Mouse (Mus musculus) liver, embryonic 14.5 days (tissue): ENCODE measurements around the gene Atp8a1. TPM values are rescaled to one million over a fixed set of nuclear protein-coding genes. Genes with fewer than 3 reads are reported as not detected.

Source experiments
- ATAC-seq: fragments of 200-750 bp; cut with Nextera tagmentation; 2 replicates; pipeline ENCODE4 v1.8.0; 2017; ENCODE audit warnings: moderate number of reproducible peaks, mild to moderate bottlenecking, moderate library complexity; ENCODE audit not compliant: insufficient read depth
- DNase-seq, 3 experiments: peaks; one replicate each; pipeline ENCODE4 v3.0.0-alpha.2; 2012 to 2013; ENCODE audit warnings: low read depth in 3 of 3, low spot score in 3 of 3
- H3K27ac ChIP-seq: fragments of 300-500 bp; sonication (generic); 2 replicates; pipeline ENCODE4 v1.5.1; 2014; ENCODE audit warnings: moderate library complexity, mild to moderate bottlenecking, control low read depth, inconsistent platforms
- H3K27me3 ChIP-seq: fragments of 300-500 bp; sonication (generic); 2 replicates; pipeline ENCODE4 v1.6.1; 2014; ENCODE audit warnings: mild to moderate bottlenecking, low read length, moderate library complexity; ENCODE audit not compliant: control insufficient read depth, insufficient read depth
- H3K36me3 ChIP-seq: fragments of 300-500 bp; sonication (generic); replicated peaks from 2 replicates; pipeline ENCODE4 v1.6.1; 2014; ENCODE audit warnings: low read depth; ENCODE audit not compliant: control insufficient read depth, insufficient read depth
- H3K4me1 ChIP-seq, 2 experiments: fragments of 200-500 bp in 1 of 2; fragments of 300-500 bp in 1 of 2; sonication (generic) in 1 of 2; replicated peaks; 2 replicates each; pipeline ENCODE4 v1.6.1; 2012 to 2014; ENCODE audit warnings: antibody characterized with exemption in 1 of 2, inconsistent platforms in 1 of 2, low read length in 1 of 2; ENCODE audit not compliant: control insufficient read depth in 2 of 2, insufficient read depth in 2 of 2
- H3K4me2 ChIP-seq: fragments of 300-500 bp; sonication (generic); 2 replicates; pipeline ENCODE4 v1.6.1; 2014; ENCODE audit warnings: low read depth, mild to moderate bottlenecking, control low read depth, moderate library complexity
- H3K4me3 ChIP-seq, 2 experiments: fragments of 200-500 bp in 1 of 2; fragments of 300-500 bp in 1 of 2; sonication (generic) in 1 of 2; 2 replicates each; pipeline ENCODE4 v1.5.1; 2012 to 2014; ENCODE audit warnings: low read depth in 2 of 2, low read length in 2 of 2, mild to moderate bottlenecking in 2 of 2, control low read depth in 1 of 2, inconsistent platforms in 1 of 2, moderate library complexity in 1 of 2; ENCODE audit not compliant: insufficient read depth in 1 of 2
- H3K9ac ChIP-seq: fragments of 300-500 bp; sonication (generic); replicated peaks from 2 replicates; pipeline ENCODE4 v1.6.1; 2014; ENCODE audit warnings: mild to moderate bottlenecking, control low read depth, moderate library complexity
- H3K9me3 ChIP-seq: fragments of 300-500 bp; sonication (generic); 2 replicates; pipeline ENCODE4 v1.6.1; 2016; ENCODE audit warnings: low read length, mixed read lengths; ENCODE audit not compliant: control insufficient read depth
- CTCF ChIP-seq: IDR thresholded peaks from 2 replicates; pipeline ENCODE4 v1.5.1; 2016; ENCODE audit warnings: antibody characterized with exemption, low read depth, control low read depth
- EP300 ChIP-seq: IDR thresholded peaks from 2 replicates; pipeline ENCODE4 v1.6.1; 2016; ENCODE audit warnings: antibody characterized with exemption, low read depth
- WGBS: fragments of 180-500 bp; shearing (Covaris S2); extraction: QIAGEN DNeasy Blood & Tissue Kit; methylation state at CpG from one replicate; pipeline ENCODE4 v1.1.7; 2014; ENCODE audit not compliant: insufficient replicate concordance; 5-methylcytosine and 5-hydroxymethylcytosine counted together
- polyA plus RNA-seq, 2 experiments: library from polyadenylated mRNA; depleted of rRNA in 1 of 2; stranded (reverse) in 1 of 2; unstranded in 1 of 2; fragments of >200 nt; fragmentation: Nextera tagmentation in 1 of 2; extraction: Ambion mirVana in 1 of 2; gene quantifications; 2 replicates each; pipeline versions ENCODE4 v1.2.1 to v1.2.3; 2012 to 2014

Gene Atp8a1
- polyA plus RNA-seq, 2 experiments: 21.0 to 42.5 TPM

DNA sequence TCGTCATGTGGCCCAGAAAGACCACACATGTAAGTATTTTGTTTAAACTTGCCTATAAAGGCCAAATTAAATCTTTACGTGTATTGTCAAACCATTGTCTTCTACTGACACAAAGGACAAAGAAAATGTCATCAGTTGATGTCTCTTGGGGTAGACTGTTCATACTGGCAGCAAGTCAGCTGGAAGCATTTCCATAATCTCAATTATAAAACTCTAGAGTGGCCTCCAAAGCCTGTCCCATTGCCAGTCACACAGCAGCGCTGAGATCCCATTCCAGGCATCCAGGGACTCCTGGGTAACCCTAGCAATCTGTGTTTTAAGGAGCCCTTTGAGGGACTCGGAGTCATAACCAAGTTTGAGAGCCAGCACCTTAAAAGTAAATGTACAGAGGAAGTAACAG lies 48.9 kb downstream of the Atp8a1 start:
- no peak overlapping the region for H3K27ac ChIP-seq
- H3K9ac ChIP-seq: no peak overlapping the region
- H3K4me3 ChIP-seq: no peak overlapping the region
- no peak overlapping the region for H3K4me2 ChIP-seq
- no peaks in the 10 kb centered on the region for H3K27me3 ChIP-seq
- DNase-seq (no peak), ATAC-seq (no peak)
- 86% methylated on average over 4 of the region's 4 CpGs for WGBS
- TF ChIP-seq CTCF (no peak), EP300 (no peak)
- no peaks in the 10 kb centered on the region for H3K9me3 ChIP-seq
- H3K36me3 ChIP-seq: peaks cover 32% of the 10 kb centered on the region
- H3K4me1 ChIP-seq: no peaks in the 10 kb centered on the region

GRCm38 (mm10) chr5:67797006-67797958 lies 50.0 kb downstream of the Atp8a1 start:
- Histone ChIP-seq H3K4me3 (no peak overlapping the region), H3K36me3 (peaks cover 25% of the 10 kb centered on the region), H3K27me3 (no peaks in the 10 kb centered on the region), H3K9ac (no peak overlapping the region), H3K4me2 (no peak overlapping the region), H3K9me3 (no peaks in the 10 kb centered on the region), H3K27ac (no peak overlapping the region), H3K4me1 (no peaks in the 10 kb centered on the region)
- ATAC-seq (no peak), DNase-seq (no peak)
- WGBS: 83% methylated on average over 14 of the region's 14 CpGs
- no peak for TF ChIP-seq EP300
- no peak for TF ChIP-seq CTCF

DNA sequence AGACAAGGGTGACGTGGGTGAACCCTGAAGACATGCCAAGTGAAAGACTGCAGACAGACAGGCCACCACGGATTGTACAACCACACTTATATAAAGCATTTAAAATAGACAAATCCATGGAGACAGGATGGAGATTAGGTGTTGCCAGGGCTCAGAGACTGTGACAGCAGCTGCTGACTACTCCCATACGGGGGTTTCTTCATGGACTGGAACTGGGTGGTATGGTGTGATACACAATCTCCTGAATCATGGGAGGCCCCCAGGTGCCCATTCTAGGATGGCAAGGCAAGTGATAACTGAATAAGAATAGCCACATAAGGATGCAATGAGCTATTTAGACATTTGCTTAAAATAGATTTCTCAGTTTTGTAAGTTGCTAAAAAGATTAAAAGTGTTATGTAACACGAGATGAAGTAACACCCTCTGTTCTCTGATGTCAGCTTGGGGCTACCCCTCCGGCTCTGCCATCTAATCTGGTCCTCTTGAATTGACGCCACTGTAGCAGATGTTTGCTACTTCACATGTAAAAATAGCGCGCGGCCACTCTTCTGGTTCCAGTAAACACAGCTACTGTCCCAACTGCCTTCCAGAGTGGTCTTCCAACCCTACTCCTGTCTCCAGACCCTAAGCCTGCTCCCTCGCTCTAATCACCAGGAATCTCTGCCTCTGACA lies 53.0 kb downstream of the Atp8a1 start:
- no peak overlapping the region for H3K4me3 ChIP-seq
- TF ChIP-seq CTCF (no peak), EP300 (no peak)
- ATAC-seq: no peak
- H3K36me3 ChIP-seq: peaks cover 11% of the 10 kb centered on the region
- H3K27me3 ChIP-seq: no peaks in the 10 kb centered on the region
- no peak overlapping the region for H3K9ac ChIP-seq
- WGBS: 79% methylated on average over 10 of the region's 10 CpGs
- H3K4me2 ChIP-seq: no peak overlapping the region
- no peak for DNase-seq
- H3K4me1 ChIP-seq: no peaks in the 10 kb centered on the region
- no peak overlapping the region for H3K27ac ChIP-seq
- H3K9me3 ChIP-seq: no peaks in the 10 kb centered on the region

DNA sequence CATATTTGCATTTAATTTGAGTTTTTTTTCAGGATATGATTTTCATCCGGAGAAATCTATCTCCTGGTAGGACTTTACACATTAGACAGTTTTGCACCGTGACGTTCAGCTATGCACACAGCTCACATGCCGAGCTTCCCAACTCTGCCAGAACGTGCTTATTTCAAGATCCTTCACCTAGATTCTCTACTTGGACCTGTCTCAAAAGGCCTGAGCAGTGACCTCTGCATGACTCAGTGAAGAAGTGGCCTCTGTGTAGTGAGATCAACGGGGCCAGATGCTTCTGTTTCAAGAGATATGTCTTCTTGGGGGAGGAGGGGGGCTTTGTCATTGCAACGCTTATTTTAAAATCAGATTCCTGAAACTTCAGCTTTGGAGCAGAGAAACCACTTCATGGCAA lies 64.5 kb downstream of the Atp8a1 start:
- H3K4me2 ChIP-seq: no peak overlapping the region
- no peak overlapping the region for H3K9ac ChIP-seq
- no peaks in the 10 kb centered on the region for H3K4me1 ChIP-seq
- no peaks in the 10 kb centered on the region for H3K9me3 ChIP-seq
- ATAC-seq (no peak), DNase-seq (no peak)
- H3K4me3 ChIP-seq: no peak overlapping the region
- TF ChIP-seq EP300 (no peak), CTCF (no peak)
- no peaks in the 10 kb centered on the region for H3K27me3 ChIP-seq
- H3K36me3 ChIP-seq: peaks cover 15% of the 10 kb centered on the region
- 69% methylated on average over 7 of the region's 7 CpGs for WGBS
- H3K27ac ChIP-seq: no peak overlapping the region

DNA sequence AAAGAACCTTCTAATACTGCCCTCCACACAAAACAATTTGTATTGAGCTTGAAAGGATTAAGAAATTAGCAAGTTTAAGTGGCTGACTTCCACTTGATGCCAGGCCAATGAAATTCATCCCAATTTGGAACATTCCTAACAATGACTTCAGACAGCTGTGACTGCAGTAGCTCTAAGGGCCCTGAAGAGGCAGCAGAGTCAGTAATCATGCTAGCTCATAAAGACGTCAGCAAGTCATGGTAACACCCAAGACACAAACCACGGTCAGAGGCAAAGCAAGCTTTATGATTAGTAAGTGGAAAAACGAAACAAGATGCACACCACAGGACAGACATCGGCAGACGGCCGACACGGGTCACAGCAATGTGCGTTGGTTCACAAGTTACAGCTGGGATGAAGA lies 69.2 kb downstream of the Atp8a1 start:
- Histone ChIP-seq H3K27me3 (no peaks in the 10 kb centered on the region), H3K4me1 (no peaks in the 10 kb centered on the region), H3K9ac (no peak overlapping the region), H3K9me3 (no peaks in the 10 kb centered on the region), H3K27ac (no peak overlapping the region), H3K4me3 (no peak overlapping the region), H3K36me3 (peaks cover 30% of the 10 kb centered on the region), H3K4me2 (no peak overlapping the region)
- DNase-seq (peak in 1 of 3 experiments; percentile 14), ATAC-seq (no peak)
- TF ChIP-seq EP300 (no peak), CTCF (peak; percentile 58)
- WGBS: 71% methylated on average over 8 of the region's 8 CpGs
